Comparison of ENCODE assay signal across 35 mouse cellular contexts in the genomic region with DNA sequence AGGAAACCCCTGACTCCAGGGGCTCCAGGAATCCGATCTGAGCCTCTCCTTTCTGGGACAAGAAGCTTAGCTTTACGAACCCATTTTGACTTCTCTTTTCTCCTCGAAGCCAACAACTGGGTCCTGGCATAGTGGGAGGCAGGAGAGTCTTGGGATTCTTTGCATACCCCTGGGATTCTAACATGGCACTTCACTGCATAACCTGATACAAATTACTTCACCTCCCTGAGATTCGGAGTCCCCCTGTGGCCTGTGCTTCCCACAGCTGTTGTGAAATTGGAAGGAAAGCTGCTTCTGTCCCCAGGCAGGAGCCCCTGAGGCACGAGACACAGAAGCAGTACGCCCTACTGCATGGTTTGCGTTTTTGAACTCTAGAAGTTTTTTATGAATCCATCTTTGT. TPM values are rescaled to one million over a fixed set of nuclear protein-coding genes. Genes with fewer than 3 reads are reported as not detected.
"Had no signal": no experiment of that assay in that cellular context is flagged by ENCODE, and none has a peak within 500 bp of the region (broad histone marks: within the 10 kb centered on the region; RNA-seq: fewer than 3 reads in every experiment).

No protein-coding gene starts in this region.

- H3K9me3 ChIP-seq: heart, embryonic 10.5 days; heart, embryonic 12.5 days; hindbrain, embryonic 10.5 days; hindbrain, embryonic 12.5 days; intestine, embryonic 15.5 days; limb, embryonic 15.5 days; liver, embryonic 12.5 days had no signal

- H3K9ac ChIP-seq: heart, embryonic 12.5 days; hindbrain, embryonic 12.5 days; hindbrain, embryonic 14.5 days; intestine, embryonic 15.5 days; limb, embryonic 15.5 days; liver, embryonic 12.5 days; liver, embryonic 14.5 days had no signal

- H3K27ac ChIP-seq: gastrocnemius, adult 2 months; heart, embryonic 10.5 days; hindbrain, embryonic 12.5 days; hindbrain, embryonic 14.5 days; intestine, embryonic 15.5 days; layer of hippocampus, adult 2 months; left cerebral cortex, adult 2 months; limb, embryonic 15.5 days; liver, embryonic 12.5 days; liver, embryonic 14.5 days had no signal

- DNase-seq: gastrocnemius, adult 2 months; gastrocnemius, postnatal 10 days; gastrocnemius, postnatal 25 days; heart, adult 18-20 months; heart, postnatal 10 days; heart, postnatal 4 days; kidney, adult 18-20 months; kidney, adult 8-10 months; kidney, postnatal 10 days; kidney, postnatal 25 days; kidney, postnatal 4 days; layer of hippocampus, postnatal 36 days had no signal

- H3K4me3 ChIP-seq: gastrocnemius, adult 2 months; heart, embryonic 10.5 days; heart, embryonic 12.5 days; hindbrain, embryonic 10.5 days; hindbrain, embryonic 12.5 days; intestine, embryonic 15.5 days; layer of hippocampus, adult 2 months; left cerebral cortex, adult 2 months; limb, embryonic 15.5 days; liver, embryonic 12.5 days had no signal

- H3K4me2 ChIP-seq: heart, embryonic 12.5 days; hindbrain, embryonic 12.5 days; hindbrain, embryonic 14.5 days; intestine, embryonic 15.5 days; limb, embryonic 15.5 days; liver, embryonic 12.5 days had no signal

- H3K4me1 ChIP-seq: hindbrain, embryonic 12.5 days; intestine, embryonic 15.5 days; liver, embryonic 12.5 days had no signal

- H3K36me3 ChIP-seq: heart, embryonic 10.5 days; heart, embryonic 12.5 days; hindbrain, embryonic 10.5 days; hindbrain, embryonic 12.5 days; intestine, embryonic 15.5 days; limb, embryonic 15.5 days; liver, embryonic 12.5 days had no signal

- H3K27me3 ChIP-seq: hindbrain, embryonic 12.5 days; intestine, embryonic 15.5 days; limb, embryonic 15.5 days; liver, embryonic 12.5 days had no signal

- ATAC-seq: hindbrain, embryonic 16.5 days; inflammation-experienced regulatory T-cells, adult 6 months; intestine, embryonic 15.5 days; intestine, postnatal 0 days; liver, embryonic 12.5 days had no signal

RNA-seq across cellular contexts. Expression of a gene that starts 0.4 kb away (rescaled TPM):
- total RNA-seq: gastrocnemius, postnatal 25 days; granulocyte monocyte progenitor cell, adult 5-6 weeks; heart, adult 8-10 months; heart, postnatal 25 days; layer of hippocampus, adult 2 months; layer of hippocampus, postnatal 14 days; layer of hippocampus, postnatal 36 days; left cerebral cortex, postnatal 36 days had no signal
- polyA plus RNA-seq: heart, embryonic 12.5 days; heart, embryonic 14.5 days; inflammation-experienced regulatory T-cells, adult 6 months; limb, embryonic 11.5 days; liver, adult 2 months; liver, embryonic 12.5 days; liver, embryonic 16.5 days had no signal
